Mouse (Mus musculus) myocyte (in vitro differentiated cells): ENCODE data around the gene Pom121.

Experiments
- MAX ChIP-seq: IDR thresholded peaks from one replicate; pipeline ENCODE4 v1.6.1; 2011; ENCODE audit warnings: low read depth, mild to moderate bottlenecking, control low read depth
- POLR2A ChIP-seq: IDR thresholded peaks from one replicate; pipeline ENCODE4 v1.6.1; 2011; ENCODE audit warnings: low read depth, mild to moderate bottlenecking, control low read depth, moderate library complexity; ENCODE audit not compliant: insufficient read length
- POLR2AphosphoS2 ChIP-seq: IDR thresholded peaks from one replicate; pipeline ENCODE4 v1.6.1; 2011; ENCODE audit warnings: low read depth, control low read depth; ENCODE audit not compliant: insufficient read length
- REST ChIP-seq: IDR thresholded peaks from one replicate; pipeline ENCODE4 v1.6.1; 2011; ENCODE audit warnings: mild to moderate bottlenecking, control low read depth, moderate library complexity; ENCODE audit not compliant: insufficient read depth, insufficient read length
- SRF ChIP-seq: IDR thresholded peaks from one replicate; pipeline ENCODE4 v1.6.1; 2011; ENCODE audit warnings: low read depth; ENCODE audit not compliant: control insufficient read depth, insufficient read length
- TCF12 ChIP-seq: IDR thresholded peaks from one replicate; pipeline ENCODE4 v1.6.1; 2011; ENCODE audit warnings: mild to moderate bottlenecking, control low read depth; ENCODE audit not compliant: poor library complexity, insufficient read depth, severe bottlenecking
- USF1 ChIP-seq: IDR thresholded peaks from one replicate; pipeline ENCODE4 v1.6.1; 2011; ENCODE audit warnings: low read depth, mild to moderate bottlenecking, control low read depth, moderate library complexity

- no peak for TF ChIP-seq REST
- no peak for TF ChIP-seq POLR2A
- TF ChIP-seq SRF: no peak
- TF ChIP-seq MAX: no peak
- TF ChIP-seq TCF12: no peak
- TF ChIP-seq USF1: no peak
- TF ChIP-seq POLR2AphosphoS2: no peak
These were observed 5.9 kb upstream of the Pom121 start for GRCm38 (mm10) chr5:135400244-135400643.
